Mouse (Mus musculus) testis, postnatal 14 days (tissue): ENCODE measurements at regions not wholly inside any gene's neighbourhood (a gene's known extent, or its start where the extent isn't known, plus 50 kb on each side); places are given as distances from the start of the nearest gene placed in this dataset.

Experiments used
- DNase-seq: peaks from one replicate; pipeline ENCODE4 v3.0.0; 2021; ENCODE audit warnings: low spot score

DNA sequence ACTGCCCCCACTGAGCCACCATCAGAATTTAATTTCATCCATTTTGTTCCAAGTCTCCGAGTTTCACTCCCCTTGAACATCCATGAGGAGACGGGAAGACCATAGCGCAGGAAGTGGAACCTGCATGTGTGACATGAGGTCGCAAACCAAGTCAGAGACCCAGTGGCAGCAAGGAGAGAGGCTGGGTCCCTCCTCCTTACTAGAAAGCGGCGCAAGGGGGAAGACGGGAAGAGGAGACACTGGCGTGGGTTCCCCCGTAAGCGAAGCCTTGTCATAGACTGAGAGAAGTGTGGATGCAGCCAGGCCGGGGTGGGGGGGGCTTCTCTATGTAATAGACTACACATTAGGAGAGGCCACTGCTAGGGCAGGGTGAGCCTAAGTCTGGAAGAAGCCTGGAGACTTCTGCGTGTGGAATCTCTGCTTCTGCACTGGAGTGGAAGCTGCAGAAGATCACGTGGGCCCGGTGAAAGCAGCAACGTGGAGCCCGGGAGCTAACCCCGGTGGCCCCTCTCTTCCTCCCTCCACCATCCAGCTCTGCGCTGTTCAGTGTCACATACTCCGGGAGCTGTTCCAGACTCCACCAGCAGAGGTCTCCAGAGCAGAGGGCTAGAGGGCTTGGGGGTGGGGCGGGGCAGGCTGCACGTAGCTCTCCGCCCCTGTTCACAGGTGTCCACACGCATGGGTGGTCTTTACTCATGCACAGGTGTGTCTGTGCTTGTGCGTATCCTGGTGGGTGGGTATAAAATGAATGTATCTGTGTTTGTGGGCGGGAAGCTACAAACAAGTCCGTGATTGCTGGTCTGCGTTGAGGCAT lies 159.4 kb downstream of the Zfp36l2 start:
- peak; percentile 78 for DNase-seq

GRCm38 (mm10) chr17:84027275-84027674 lies 160.5 kb downstream of the Zfp36l2 start:
- no peak for DNase-seq

DNA sequence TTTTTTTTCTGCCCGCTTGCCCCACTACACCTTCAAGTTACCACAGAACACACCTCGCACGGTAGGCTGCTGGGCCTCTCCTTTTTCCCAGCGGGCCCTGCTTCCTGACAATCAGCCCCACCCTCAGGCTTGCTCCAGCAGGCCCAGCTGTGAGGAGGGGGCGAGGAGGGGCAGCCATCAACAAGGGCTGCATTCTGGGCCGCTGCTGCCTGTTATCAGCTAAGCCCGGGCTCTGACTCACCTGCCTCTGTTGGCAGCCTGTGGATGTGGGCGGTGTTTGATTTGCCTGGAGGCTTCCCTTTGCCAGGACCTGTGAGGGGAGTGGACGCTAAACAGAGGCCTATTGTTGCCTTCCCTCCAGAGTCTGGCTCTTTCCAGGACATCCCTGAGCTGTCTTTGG lies 161.6 kb downstream of the Zfp36l2 start:
- DNase-seq = peak; percentile 82

DNA sequence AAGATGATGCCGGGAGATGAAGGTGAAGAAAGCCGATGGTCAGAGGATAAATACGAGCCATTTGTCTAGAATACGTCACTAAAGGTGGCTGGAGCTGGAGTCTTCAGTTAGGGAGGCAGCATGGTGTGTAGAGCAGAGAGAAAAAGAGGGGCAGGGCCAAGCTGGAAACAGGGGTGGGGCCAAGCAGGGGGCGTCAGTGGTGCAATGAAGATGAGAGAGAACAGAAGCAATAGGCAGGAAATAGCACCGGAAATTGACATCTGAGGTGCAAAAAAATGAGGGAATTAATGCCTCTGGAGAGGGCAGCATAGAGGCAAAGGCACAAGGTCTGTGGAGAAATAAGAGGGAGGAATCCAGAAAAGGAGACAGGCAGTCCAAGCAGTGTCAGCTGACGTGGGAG lies 165.4 kb downstream of the Zfp36l2 start:
- DNase-seq = no peak

DNA sequence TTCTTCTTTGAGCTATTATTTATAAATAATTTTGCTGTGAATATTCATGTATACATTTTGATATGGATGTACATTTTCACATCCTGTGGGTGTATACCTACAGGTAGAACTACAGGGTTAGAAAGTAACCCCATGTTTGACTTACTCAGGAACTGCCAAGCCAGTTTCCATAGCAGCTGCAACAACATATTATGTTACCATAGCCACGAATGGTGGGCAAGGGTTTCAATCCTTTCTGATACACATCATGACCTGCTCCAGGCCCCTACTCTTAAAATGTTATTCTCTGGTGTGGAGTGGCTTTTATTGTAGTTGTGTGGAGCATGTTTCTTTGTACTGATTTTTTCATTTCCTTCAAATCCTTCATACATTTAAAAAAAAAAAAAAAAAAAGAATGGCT lies 168.9 kb downstream of the Zfp36l2 start:
- DNase-seq = no peak

- no peak for DNase-seq
Measured at GRCm38 (mm10) chr17:84017891-84018290, 169.9 kb downstream of the Zfp36l2 start.

DNA sequence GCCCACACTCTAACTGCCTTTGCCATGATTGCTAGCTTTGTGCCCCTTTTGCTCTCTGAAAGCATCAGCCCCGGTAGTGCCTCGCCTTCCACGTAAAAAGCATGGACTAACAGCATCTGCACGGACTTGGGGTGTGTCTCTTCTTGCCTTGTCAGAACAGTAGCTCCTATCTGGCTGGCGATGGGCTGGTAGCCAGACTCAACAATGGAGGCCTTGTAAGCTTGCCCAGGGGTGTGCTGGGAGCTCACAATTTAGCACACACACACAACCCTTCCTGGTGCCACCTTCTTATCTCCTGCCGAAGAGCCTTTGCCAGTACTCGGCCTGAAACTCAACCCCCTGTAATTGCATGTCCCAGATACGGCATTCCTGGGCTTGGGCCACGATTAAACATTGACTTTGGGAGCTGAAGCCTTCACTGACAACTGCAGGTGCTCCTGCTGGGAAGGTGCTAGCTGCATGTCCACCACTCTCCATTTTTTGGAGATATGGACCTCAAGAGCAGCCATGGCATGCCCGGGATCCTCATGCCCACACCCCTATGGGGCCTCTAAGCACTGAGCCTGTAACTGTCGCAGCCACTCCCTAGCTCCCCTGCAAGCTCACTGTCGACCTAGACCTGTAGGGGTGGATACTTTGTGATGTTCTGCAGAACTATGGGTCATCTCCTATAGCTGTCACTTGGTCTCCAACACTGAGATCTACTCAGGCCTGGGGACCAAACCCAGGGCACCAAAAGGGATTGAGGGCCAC lies 166.7 kb upstream of the Haao start:
- peak; percentile 73 for DNase-seq

DNA sequence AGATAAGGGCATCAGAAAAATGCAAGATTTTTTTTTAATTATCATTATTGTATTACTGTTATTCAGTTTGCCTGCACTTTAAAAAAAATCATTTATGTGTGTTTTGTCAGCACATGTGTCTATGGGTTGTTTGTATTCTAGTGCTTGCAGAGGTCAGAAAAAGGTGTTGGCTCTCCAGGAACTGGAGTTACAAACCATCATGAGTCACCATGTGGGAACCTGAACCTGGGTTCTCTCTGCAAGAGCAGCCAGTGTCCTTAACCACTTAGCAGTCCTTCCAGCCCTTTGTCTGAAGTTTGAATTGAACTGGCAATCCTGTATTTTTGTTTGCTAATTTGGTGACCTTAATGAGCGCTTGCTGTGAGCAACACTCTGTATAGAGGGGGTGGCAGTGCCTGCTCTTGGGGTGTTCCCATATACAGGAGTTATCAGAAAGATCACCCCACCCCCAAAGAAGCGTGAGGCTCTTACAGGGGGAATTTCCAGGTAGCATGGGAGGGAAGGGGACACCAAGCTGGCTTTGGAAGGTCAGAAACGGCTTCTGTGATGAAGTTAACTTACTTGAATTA lies 162.8 kb upstream of the Haao start:
- DNase-seq = no peak

GRCm38 (mm10) chr17:84009966-84010365 lies 162.2 kb upstream of the Haao start:
- no peak for DNase-seq

DNA sequence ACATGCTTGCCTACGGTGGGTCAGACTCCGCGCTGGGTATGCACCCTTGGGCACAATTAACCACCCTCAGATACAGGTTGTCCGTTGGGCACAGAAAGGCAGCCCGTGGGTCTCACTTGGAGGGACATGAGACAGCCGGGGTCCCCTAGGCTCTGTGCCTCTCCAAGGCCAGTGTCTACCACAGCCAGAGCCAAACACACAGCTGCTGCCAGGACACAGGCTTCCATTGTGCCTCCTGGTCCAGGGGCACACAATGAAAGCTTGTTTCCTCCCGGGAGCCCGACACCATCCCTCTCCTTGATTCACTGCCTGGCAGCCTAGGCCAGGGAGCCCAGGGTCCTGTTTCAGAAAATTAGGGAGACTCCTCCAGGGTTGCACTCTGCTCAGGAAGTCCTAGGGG lies 161.4 kb upstream of the Haao start:
- DNase-seq = no peak

DNA sequence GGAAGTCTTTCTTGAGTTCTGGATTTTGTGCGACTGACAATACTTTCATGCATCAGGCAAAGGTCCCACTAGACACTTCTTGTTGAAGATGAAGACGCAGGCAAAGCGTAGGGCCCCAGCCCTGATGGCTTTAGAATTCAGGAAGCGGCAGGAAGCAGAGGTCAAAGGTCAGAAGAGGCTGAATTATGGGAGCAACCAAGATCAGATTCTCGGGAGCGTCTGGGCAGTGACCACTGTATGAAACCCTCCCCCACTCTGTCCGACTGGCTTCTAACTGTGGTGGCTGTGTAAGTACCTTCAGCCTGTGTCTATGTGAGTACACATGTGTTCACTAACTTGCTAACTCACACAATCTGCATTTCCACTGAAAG lies 160.9 kb upstream of the Haao start:
- DNase-seq = no peak

DNA sequence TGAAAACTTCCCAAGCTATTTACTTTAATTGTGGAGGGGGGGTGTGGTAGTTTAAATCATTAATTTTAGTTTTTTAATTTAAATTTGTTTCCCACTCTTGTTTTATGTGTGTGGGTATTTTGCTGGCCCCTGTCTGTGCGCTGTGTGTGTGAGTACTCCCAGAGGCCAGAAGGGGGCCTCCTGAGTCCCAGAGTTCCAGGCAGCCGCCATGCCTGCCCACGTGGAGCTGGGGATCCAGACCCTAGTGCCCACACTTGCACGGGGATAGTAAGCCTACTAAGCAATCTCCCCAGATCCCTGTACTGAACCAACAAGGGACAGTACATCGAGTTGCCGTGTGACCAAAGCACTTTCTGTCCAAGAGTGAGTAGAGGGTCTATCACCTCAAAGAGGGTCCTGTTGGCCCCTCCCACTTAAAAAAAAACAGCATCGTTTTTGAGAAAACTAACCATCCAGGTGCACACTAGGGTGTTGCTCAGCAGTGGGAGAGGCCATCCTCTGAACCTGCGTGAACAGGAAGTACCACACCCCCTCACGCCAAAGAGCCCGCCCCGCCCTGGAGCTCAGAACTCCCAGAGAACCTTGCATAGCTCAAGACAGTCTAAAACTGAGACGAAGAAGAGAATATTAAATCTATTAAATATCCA lies 160.4 kb upstream of the Haao start:
- no peak for DNase-seq

DNA sequence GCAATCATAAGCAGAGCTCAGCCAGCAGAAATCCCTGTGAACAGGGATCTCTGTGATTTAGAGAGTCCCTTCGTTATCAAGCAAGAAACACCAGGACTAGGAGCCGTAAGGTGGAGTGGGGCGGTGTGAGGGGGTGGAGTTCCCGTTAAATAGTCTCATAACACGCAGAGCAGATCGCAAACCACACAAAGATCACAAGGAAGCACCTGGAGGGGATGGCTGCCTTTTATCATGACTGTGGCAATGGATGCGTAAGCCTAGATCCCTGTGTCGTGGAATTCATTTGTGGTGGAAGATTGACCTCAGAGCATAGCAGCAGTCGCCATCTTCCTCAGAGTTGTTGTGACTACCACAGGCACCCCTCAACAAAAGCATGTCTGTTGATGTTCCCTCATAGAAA lies 159.0 kb upstream of the Haao start:
- DNase-seq = no peak

- DNase-seq = no peak
Measured at GRCm38 (mm10) chr17:84004237-84004636, 156.5 kb upstream of the Haao start.

- DNase-seq = no peak
Measured at GRCm38 (mm10) chr17:84003489-84004234, 155.9 kb upstream of the Haao start.

- no peak for DNase-seq
Measured at GRCm38 (mm10) chr17:84002939-84003338, 155.2 kb upstream of the Haao start.

DNA sequence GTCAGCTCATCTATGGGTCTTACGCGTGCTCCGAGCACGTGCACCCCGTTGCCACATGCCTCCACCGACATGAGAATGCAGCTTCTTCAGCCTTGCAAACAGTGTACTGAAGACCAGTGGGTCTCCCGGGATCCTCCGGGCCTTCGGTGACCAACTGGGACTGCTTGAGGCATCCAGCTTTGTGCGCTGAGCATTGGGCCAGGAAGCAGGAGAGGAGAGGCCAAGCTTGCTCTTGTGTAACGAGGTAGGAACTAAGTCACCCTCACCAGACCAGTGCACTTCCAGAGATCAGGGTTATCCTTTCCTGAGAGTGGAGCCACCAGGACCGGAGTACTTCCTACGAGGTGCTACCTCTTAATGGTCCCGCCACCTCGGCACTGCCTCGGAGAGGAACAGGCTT lies 154.6 kb upstream of the Haao start:
- DNase-seq = no peak

DNA sequence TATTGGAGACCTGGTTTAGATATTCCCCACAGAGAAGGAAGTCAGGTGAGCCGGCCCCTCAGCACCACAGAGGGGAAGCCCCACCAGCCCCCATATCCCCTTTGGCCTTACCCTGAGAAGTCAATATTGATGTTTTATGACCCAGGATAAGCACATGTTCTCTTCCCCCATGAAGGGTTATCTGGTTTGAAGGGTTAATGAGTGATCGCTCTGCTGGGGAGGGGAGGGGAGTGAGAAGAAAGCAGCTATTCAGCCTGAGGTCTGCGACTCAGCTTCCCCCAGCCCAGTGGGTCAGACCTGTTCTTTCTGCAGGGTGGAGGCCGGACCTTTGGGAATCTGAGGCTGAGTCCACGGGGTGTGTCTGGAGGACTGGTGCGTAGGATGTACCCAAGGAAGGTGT lies 152.4 kb upstream of the Haao start:
- DNase-seq = no peak

DNA sequence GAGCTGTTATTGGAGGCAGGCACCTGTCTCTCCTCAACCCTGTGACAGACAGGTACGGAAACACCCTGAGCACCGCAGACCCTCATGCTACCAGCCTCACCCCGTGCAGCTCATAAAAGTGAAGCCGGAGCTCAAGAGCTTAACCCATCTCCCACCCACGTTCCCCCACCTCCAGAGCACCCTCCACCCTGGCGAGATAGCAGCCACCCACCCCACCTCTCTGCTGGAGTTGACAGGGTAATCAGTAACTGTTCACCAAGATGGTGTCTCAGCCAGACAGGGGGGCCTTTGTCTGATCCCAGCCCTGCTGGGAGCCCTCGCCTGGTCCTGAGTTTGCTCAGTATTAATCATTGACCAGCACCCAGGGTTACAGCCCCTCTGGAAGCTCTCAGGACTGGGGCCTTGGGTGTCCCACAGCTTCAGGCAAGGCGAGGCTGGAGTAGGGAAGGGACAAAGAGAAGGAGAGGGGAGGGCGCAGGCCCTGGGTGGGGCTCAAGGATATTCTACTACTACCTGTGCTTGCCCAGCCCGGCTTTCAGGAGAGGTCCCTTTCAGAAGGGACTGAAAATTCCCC lies 151.3 kb upstream of the Haao start:
- no peak for DNase-seq

DNA sequence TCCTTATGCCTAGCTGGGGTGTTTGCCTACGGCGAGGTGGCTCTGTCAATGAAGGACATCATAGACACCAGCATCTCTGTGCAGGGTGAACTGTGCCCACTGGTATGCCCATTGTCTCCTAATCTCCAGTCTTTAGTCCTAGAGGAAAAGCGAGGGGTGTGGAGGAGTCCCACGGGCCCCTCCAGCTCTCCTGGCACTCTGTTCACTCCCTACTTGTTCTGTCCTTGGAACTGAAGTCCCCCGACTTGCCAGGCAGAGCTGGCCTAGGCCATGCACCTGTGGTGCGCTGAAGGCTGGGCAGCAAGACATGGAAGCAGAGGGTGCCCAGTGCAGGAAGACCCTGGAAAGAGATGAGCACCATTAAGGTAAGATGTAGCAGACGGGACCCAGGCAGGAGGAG lies 150.6 kb upstream of the Haao start:
- DNase-seq = no peak

DNA sequence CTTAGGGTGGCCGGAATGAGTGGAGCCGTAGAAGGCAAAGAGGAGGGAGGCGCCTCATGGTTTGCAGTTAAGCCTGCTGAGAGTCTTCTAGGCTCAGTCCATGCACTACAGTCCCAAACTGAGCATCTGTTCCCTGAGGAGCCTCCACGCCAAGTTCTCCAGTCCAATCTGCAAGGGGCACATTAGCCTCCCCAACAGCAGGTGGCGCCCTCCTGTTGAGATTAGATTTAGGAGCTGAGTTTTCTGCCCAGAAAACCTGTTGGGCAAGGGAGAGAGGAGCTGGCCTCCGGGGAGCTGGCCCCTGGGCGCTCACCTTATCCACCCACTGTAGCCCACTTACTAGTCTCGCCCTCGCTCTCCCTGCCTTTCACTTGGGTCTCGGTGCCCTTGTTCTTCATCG lies 150.0 kb upstream of the Haao start:
- peak; percentile 73 for DNase-seq

DNA sequence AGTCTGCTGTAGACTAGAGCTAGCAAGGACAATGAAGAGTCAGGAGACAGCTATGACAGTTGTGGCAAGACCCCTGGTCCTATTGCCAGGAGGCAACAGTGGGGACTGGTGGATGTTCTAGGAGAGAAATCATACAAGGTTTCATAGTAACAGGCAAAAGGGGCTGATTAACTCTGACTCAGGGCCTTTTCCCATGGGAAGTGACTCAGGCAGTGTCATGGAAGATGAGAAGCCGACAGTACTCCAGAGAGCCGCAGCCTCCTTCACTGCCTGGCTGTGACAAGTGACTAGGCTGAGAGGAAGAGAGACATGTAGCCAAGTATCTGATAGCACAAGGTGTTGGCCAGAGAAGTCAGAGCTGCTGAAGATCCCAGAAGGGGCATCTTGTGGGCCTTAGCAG lies 145.3 kb upstream of the Haao start:
- DNase-seq = no peak
